Mouse (Mus musculus): ENCODE measurements at regions not wholly inside any gene's neighbourhood (a gene's known extent, or its start where the extent isn't known, plus 50 kb on each side); places are given as distances from the start of the nearest gene placed in this dataset.

DNA sequence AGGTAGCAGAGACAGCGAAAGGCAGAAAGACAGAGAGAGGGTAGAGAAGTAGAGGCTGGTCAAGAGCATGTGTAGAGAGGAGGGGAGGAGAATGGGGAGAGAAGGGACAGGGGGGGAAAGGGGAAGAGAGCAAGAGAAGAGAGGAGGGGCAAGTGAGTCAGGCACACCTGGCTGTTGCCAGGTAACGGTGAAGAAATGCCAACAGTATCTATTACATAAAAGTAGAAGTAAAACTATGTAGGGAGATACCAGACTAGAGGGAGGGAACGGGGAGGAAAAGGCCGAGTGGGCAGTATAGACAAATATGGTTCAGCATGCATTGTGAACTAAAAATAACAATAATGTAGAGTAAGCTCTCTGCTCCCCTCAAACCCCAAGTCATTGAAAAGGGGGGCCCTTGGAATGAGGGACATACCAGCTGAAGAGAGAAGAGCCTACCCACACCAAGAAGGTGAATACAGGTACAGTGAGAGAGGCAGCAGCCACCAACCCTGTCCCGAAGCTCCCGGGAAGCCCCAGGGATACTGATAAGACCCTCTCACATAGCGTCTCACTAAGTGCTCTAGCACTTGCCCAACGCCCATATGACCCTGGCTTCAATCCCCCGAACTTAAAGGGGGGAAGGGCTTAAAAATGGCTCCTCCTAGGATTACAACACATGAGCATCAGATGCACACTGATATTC is 56.0 kb upstream of the Hs6st1 start:
- H3K36me3 ChIP-seq (ENCODE audit: control insufficient read depth, insufficient read depth) = no peaks in the 10 kb centered on the region

DNA sequence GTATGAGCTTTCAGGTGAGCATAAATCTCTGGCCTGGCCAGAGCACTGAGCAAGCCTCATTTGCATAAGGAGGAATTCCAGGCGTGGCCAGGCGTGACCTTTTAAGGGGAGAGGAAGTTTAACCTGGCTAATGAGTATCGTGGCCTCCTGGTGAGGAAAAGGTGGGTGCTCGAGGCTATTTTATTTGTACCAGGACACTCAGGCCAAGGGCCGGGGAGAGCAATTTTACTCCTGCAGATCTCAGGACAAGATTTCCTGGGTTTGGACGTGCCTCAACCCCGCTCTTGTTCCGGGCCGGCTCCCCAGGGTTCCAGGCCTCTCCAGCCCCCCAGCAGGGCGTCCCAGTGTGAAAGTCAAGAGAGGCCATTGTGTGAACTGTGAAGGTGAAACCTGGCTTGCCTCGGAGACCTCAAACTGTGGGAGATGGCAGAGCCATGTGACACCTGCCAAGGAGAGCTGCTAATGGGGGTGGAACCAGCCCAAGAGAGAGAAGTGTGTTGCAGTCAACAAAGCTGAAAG is 54.3 kb upstream of the Hs6st1 start:
- Histone ChIP-seq H3K4me2 (ENCODE audit: low read depth) (no peak overlapping the region), H3K79me2 (ENCODE audit: control insufficient read depth, insufficient read depth) (no peaks in the 10 kb centered on the region), H3ac (ENCODE audit: control insufficient read depth, insufficient read length) (no peak overlapping the region), H3K36me3 (ENCODE audit: control insufficient read depth, insufficient read depth) (no peaks in the 10 kb centered on the region), H3K27me3 (ENCODE audit: control insufficient read depth, insufficient read depth, insufficient read length) (no peaks in the 10 kb centered on the region), H3K4me3 (no peak overlapping the region)
- TF ChIP-seq POLR2A (IDR thresholded peaks at IDR 0.05; ENCODE audit: insufficient read length, low read depth) (no peak), SRF (IDR thresholded peaks at IDR 0.05; ENCODE audit: control insufficient read depth, insufficient read length, low read depth) (no peak), MYOG (IDR thresholded peaks at IDR 0.05; ENCODE audit: control insufficient read depth in 1 of 3, insufficient read depth in 1 of 3, insufficient read length in 2 of 3, low read depth in 2 of 3) (no peak), MAX (IDR thresholded peaks at IDR 0.05; ENCODE audit: low read depth) (no peak)

More for the DNA sequence above, 56.0 kb upstream of the Hs6st1 start:
- no peak overlapping the region for H3K4me2 ChIP-seq (ENCODE audit: low read depth)
- no peak for TF ChIP-seq TCF3 (IDR thresholded peaks at IDR 0.05; ENCODE audit: insufficient read length, low read depth)
- TF ChIP-seq MYOG (IDR thresholded peaks at IDR 0.05; ENCODE audit: control insufficient read depth in 1 of 3, insufficient read depth in 1 of 3, insufficient read length in 2 of 3, low read depth in 2 of 3) = no peak
- TF ChIP-seq MAX (IDR thresholded peaks at IDR 0.05; ENCODE audit: low read depth) = no peak
- no peak for TF ChIP-seq CEBPB (IDR thresholded peaks at IDR 0.05; ENCODE audit: insufficient read depth, poor library complexity, severe bottlenecking)
- no peak for TF ChIP-seq USF1 (IDR thresholded peaks at IDR 0.05; ENCODE audit: low read depth)
- no peak for TF ChIP-seq E2F4 (IDR thresholded peaks at IDR 0.05; ENCODE audit: insufficient read depth)
- TF ChIP-seq MYOD1 (IDR thresholded peaks at IDR 0.05; ENCODE audit: control insufficient read depth in 1 of 3, insufficient read length in 2 of 3, low read depth in 2 of 3) = no peak
- no peak for TF ChIP-seq SRF (IDR thresholded peaks at IDR 0.05; ENCODE audit: control insufficient read depth, insufficient read length, low read depth)
- TF ChIP-seq REST (IDR thresholded peaks at IDR 0.05; ENCODE audit: insufficient read depth, insufficient read length) = no peak
- TF ChIP-seq POLR2AphosphoS2 (IDR thresholded peaks at IDR 0.05; ENCODE audit: insufficient read length, low read depth) = no peak
- no peak for TF ChIP-seq TCF12 (IDR thresholded peaks at IDR 0.05; ENCODE audit: insufficient read depth, poor library complexity, severe bottlenecking)
- TF ChIP-seq POLR2A (IDR thresholded peaks at IDR 0.05; ENCODE audit: insufficient read length, low read depth) = no peak
- H3K79me2 ChIP-seq (ENCODE audit: control insufficient read depth, insufficient read depth) = no peaks in the 10 kb centered on the region
- no peaks in the 10 kb centered on the region for H3K27me3 ChIP-seq (ENCODE audit: control insufficient read depth, insufficient read depth, insufficient read length)
- no peak overlapping the region for H3ac ChIP-seq (ENCODE audit: control insufficient read depth, insufficient read length)
- no peak overlapping the region for H3K4me3 ChIP-seq

DNA sequence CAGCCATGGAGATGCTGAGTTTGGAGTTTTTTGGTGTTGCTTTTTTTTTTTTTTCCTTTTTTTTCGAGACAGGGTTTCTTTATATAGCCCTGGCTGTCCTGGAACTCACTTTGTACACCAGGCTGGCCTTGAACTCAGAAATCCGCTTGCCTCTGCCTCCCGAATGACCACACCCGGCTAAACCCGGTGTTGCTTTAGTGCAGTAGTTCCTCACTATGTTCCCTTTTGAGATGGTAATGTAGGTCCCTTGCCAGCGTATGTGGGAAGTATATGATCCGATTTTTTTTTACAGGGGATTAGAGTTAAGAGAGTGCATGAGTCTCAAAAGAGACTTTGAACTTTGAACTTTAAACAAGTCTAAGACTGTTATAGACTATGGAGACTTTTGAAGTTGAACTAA is 53.8 kb upstream of the Hs6st1 start:
- H3ac ChIP-seq (ENCODE audit: control insufficient read depth, insufficient read length) = no peak overlapping the region
- TF ChIP-seq MYOD1 (IDR thresholded peaks at IDR 0.05; ENCODE audit: control insufficient read depth in 1 of 3, insufficient read length in 2 of 3, low read depth in 2 of 3) (no peak), CEBPB (IDR thresholded peaks at IDR 0.05; ENCODE audit: insufficient read depth, poor library complexity, severe bottlenecking) (no peak), SRF (IDR thresholded peaks at IDR 0.05; ENCODE audit: control insufficient read depth, insufficient read length, low read depth) (no peak), REST (IDR thresholded peaks at IDR 0.05; ENCODE audit: insufficient read depth, insufficient read length) (no peak), E2F4 (IDR thresholded peaks at IDR 0.05; ENCODE audit: insufficient read depth) (no peak), MAX (IDR thresholded peaks at IDR 0.05; ENCODE audit: low read depth) (no peak), TCF3 (IDR thresholded peaks at IDR 0.05; ENCODE audit: insufficient read length, low read depth) (no peak), MYOG (IDR thresholded peaks at IDR 0.05; ENCODE audit: control insufficient read depth in 1 of 3, insufficient read depth in 1 of 3, insufficient read length in 2 of 3, low read depth in 2 of 3) (no peak), POLR2A (IDR thresholded peaks at IDR 0.05; ENCODE audit: insufficient read length, low read depth) (no peak), USF1 (IDR thresholded peaks at IDR 0.05; ENCODE audit: low read depth) (no peak), TCF12 (IDR thresholded peaks at IDR 0.05; ENCODE audit: insufficient read depth, poor library complexity, severe bottlenecking) (no peak), POLR2AphosphoS2 (IDR thresholded peaks at IDR 0.05; ENCODE audit: insufficient read length, low read depth) (no peak)

DNA sequence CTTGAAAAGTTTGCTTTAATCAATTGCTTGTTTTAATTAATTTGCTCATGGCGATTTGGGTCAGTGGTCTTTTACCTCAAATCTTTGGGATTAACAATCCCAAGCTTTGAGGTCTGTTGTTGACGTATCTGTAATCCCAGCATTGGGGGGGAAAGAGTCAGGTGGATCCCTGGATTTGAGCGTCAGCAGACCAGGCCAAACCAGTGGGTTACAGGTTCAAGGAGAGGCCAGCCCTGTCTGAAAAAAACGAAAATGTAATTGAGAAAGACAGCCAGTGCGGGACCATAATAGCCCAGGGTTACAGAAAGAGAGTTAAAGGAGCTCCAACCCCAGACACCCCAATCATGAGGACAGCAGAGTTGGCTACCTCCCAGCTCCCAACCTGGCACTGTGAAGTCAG is 53.0 kb upstream of the Hs6st1 start:
- TF ChIP-seq TCF3 (IDR thresholded peaks at IDR 0.05; ENCODE audit: insufficient read length, low read depth) = no peak
- H3K27me3 ChIP-seq (ENCODE audit: control insufficient read depth, insufficient read depth, insufficient read length) = no peaks in the 10 kb centered on the region
- no peaks in the 10 kb centered on the region for H3K36me3 ChIP-seq (ENCODE audit: control insufficient read depth, insufficient read depth)
- H3ac ChIP-seq (ENCODE audit: control insufficient read depth, insufficient read length) = no peak overlapping the region
- H3K79me2 ChIP-seq (ENCODE audit: control insufficient read depth, insufficient read depth) = no peaks in the 10 kb centered on the region
- H3K4me2 ChIP-seq (ENCODE audit: low read depth) = no peak overlapping the region
- H3K4me3 ChIP-seq = no peak overlapping the region

More for the DNA sequence above, 53.8 kb upstream of the Hs6st1 start:
- Histone ChIP-seq H3K27me3 (ENCODE audit: control insufficient read depth, insufficient read depth, insufficient read length) (no peaks in the 10 kb centered on the region), H3K36me3 (ENCODE audit: control insufficient read depth, insufficient read depth) (no peaks in the 10 kb centered on the region), H3K4me3 (no peak overlapping the region), H3K4me2 (ENCODE audit: low read depth) (no peak overlapping the region), H3K79me2 (ENCODE audit: control insufficient read depth, insufficient read depth) (no peaks in the 10 kb centered on the region)

DNA sequence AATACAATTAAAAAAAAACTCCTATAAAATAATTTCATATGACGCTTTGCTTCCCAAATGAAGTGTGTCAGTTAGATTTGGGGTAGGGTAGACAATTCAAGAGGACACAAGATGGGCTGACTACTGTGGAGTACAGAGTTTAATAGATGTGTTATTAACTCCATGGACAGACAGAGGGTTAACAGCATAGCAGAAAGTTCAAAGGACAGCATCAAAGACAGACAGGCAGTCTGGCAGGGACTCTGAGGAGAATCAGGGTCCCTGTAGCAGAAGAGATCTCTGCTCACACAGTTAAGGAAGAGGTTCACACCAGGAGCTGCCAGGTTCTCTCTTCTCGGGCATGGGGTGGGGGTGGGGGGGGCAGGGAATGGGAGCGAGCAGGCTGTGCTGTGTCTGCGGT is 51.6 kb upstream of the Hs6st1 start:
- Histone ChIP-seq H3K4me3 (no peak overlapping the region), H3K36me3 (ENCODE audit: control insufficient read depth, insufficient read depth) (no peaks in the 10 kb centered on the region), H3ac (ENCODE audit: control insufficient read depth, insufficient read length) (no peak overlapping the region), H3K27me3 (ENCODE audit: control insufficient read depth, insufficient read depth, insufficient read length) (no peaks in the 10 kb centered on the region), H3K79me2 (ENCODE audit: control insufficient read depth, insufficient read depth) (no peaks in the 10 kb centered on the region), H3K4me2 (ENCODE audit: low read depth) (no peak overlapping the region)
- TF ChIP-seq E2F4 (IDR thresholded peaks at IDR 0.05; ENCODE audit: insufficient read depth) = no peak
- TF ChIP-seq POLR2A (IDR thresholded peaks at IDR 0.05; ENCODE audit: insufficient read length, low read depth) = no peak
- TF ChIP-seq TCF12 (IDR thresholded peaks at IDR 0.05; ENCODE audit: insufficient read depth, poor library complexity, severe bottlenecking) = no peak
- no peak for TF ChIP-seq SRF (IDR thresholded peaks at IDR 0.05; ENCODE audit: control insufficient read depth, insufficient read length, low read depth)
- TF ChIP-seq MAX (IDR thresholded peaks at IDR 0.05; ENCODE audit: low read depth) = no peak
- no peak for TF ChIP-seq TCF3 (IDR thresholded peaks at IDR 0.05; ENCODE audit: insufficient read length, low read depth)
- TF ChIP-seq CEBPB (IDR thresholded peaks at IDR 0.05; ENCODE audit: insufficient read depth, poor library complexity, severe bottlenecking) = no peak
- no peak for TF ChIP-seq USF1 (IDR thresholded peaks at IDR 0.05; ENCODE audit: low read depth)
- TF ChIP-seq REST (IDR thresholded peaks at IDR 0.05; ENCODE audit: insufficient read depth, insufficient read length) = no peak
- no peak for TF ChIP-seq POLR2AphosphoS2 (IDR thresholded peaks at IDR 0.05; ENCODE audit: insufficient read length, low read depth)
- no peak for TF ChIP-seq MYOG (IDR thresholded peaks at IDR 0.05; ENCODE audit: control insufficient read depth in 1 of 3, insufficient read depth in 1 of 3, insufficient read length in 2 of 3, low read depth in 2 of 3)
- TF ChIP-seq MYOD1 (IDR thresholded peaks at IDR 0.05; ENCODE audit: control insufficient read depth in 1 of 3, insufficient read length in 2 of 3, low read depth in 2 of 3) = no peak
